Comparison of ENCODE assay signal across 26 mouse cellular contexts in genomic region chr1:56956811-56957210, GRCm38 (mm10). TPM values are rescaled to one million over a fixed set of nuclear protein-coding genes. Genes with fewer than 3 reads are reported as not detected.
DNase-seq lines count a peak whose midpoint lies in the region; ATAC-seq and TF ChIP-seq lines count a peak whose summit lies in the region.
"Had no signal": no experiment of that assay in that cellular context is flagged by ENCODE, and none has a peak within 500 bp of the region (broad histone marks: within the 10 kb centered on the region; RNA-seq: fewer than 3 reads in every experiment).

No protein-coding gene starts in this region.

- no peaks in the 10 kb centered on the region; the same call in none of the 2 replicates for H3K36me3 ChIP-seq in forebrain, postnatal 0 days (ENCODE audit: insufficient read depth)
- H3K36me3 ChIP-seq in forebrain, embryonic 10.5 days (replicated peaks) = 0 out of 2 replicates have a peak, but pooled peaks cover 8% of the 10 kb centered on the region
- no peaks in the 10 kb centered on the region for H3K36me3 ChIP-seq in midbrain, embryonic 11.5 days (ENCODE audit: control insufficient read depth, insufficient read depth, low read length)
- H3K36me3 ChIP-seq in midbrain, embryonic 15.5 days (replicated peaks) = no peaks in the 10 kb centered on the region
- H3K36me3 ChIP-seq: embryonic facial prominence, embryonic 13.5 days; embryonic facial prominence, embryonic 15.5 days; forebrain, embryonic 15.5 days; G1E had no signal

- no peaks in the 10 kb centered on the region for H3K27me3 ChIP-seq in forebrain, postnatal 0 days (ENCODE audit: insufficient read depth, low read length)
- no peaks in the 10 kb centered on the region for H3K27me3 ChIP-seq in forebrain, embryonic 10.5 days (ENCODE audit: poor library complexity, severe bottlenecking)
- H3K27me3 ChIP-seq in midbrain, embryonic 11.5 days (ENCODE audit: control insufficient read depth, insufficient read depth, low read length) = no peaks in the 10 kb centered on the region
- H3K27me3 ChIP-seq in midbrain, embryonic 15.5 days (replicated peaks) = no peaks in the 10 kb centered on the region
- H3K27me3 ChIP-seq: CH12.LX; embryonic facial prominence, embryonic 13.5 days; embryonic facial prominence, embryonic 15.5 days; forebrain, embryonic 13.5 days; forebrain, embryonic 15.5 days; Patski had no signal

- WGBS in forebrain, postnatal 0 days = 81% methylated on average over 2 of the region's 2 CpGs
- WGBS in forebrain, embryonic 10.5 days = 95% methylated on average over 2 of the region's 2 CpGs
- 88% methylated on average over 2 of the region's 2 CpGs for WGBS in midbrain, embryonic 11.5 days
- WGBS in midbrain, embryonic 15.5 days = 95% methylated on average over 2 of the region's 2 CpGs

- ATAC-seq in forebrain, postnatal 0 days = no peak
- ATAC-seq in midbrain, embryonic 11.5 days (ENCODE audit: low FRiP score) = no peak
- no peak for ATAC-seq in midbrain, embryonic 15.5 days (replicated peaks)
- ATAC-seq: activated CD4-positive, CD25-positive, alpha-beta regulatory T cell, adult 4 months; CD4-positive, CD25-positive, alpha-beta regulatory T cell, adult 4 months; forebrain, embryonic 13.5 days; forebrain, embryonic 15.5 days; Patski had no signal

- peak overlapping the region; percentile 23; the same call in 1 of the 2 replicates for H3K4me2 ChIP-seq in forebrain, postnatal 0 days (ENCODE audit: low read depth)
- H3K4me2 ChIP-seq in midbrain, embryonic 11.5 days = no peak overlapping the region
- H3K4me2 ChIP-seq in midbrain, embryonic 15.5 days = no peak overlapping the region
- H3K4me2 ChIP-seq: embryonic facial prominence, embryonic 13.5 days; embryonic facial prominence, embryonic 15.5 days; forebrain, embryonic 13.5 days; forebrain, embryonic 15.5 days had no signal

- 0 out of 2 replicates have a peak, but pooled peaks cover 7% of the 10 kb centered on the region for H3K4me1 ChIP-seq in forebrain, postnatal 0 days (ENCODE audit: insufficient read depth)
- 0 out of 2 replicates have a peak, but pooled peaks cover 7% of the 10 kb centered on the region for H3K4me1 ChIP-seq in forebrain, embryonic 10.5 days
- no peaks in the 10 kb centered on the region for H3K4me1 ChIP-seq in midbrain, embryonic 11.5 days (ENCODE audit: control insufficient read depth, insufficient read depth, low read length)
- H3K4me1 ChIP-seq in midbrain, embryonic 15.5 days = no peaks in the 10 kb centered on the region

- intact Hi-C loops in left cerebral cortex, adult 2 months (cut with DNase I) = no loop called here

- no peak for DNase-seq in forebrain, postnatal 0 days
- no peak for DNase-seq in forebrain, embryonic 10.5 days (ENCODE audit: extremely low spot score, low spot score)
- DNase-seq in left cerebral cortex, adult 2 months (ENCODE audit: extremely low spot score in 1 of 2, low spot score in 2 of 2) = no peak
- DNase-seq in left cerebral cortex, adult 11 months (ENCODE audit: low spot score) = no peak
- peak; percentile 72 for DNase-seq in midbrain, embryonic 11.5 days (ENCODE audit: low spot score, missing footprints)
- DNase-seq: adrenal gland, adult 8-10 months; adrenal gland, postnatal 14 days; adrenal gland, postnatal 36 days; B cell, adult 2 months; cerebellum, adult 11-12 months; cerebellum, adult 2 months; cerebellum, adult 9-10 months; cerebellum, postnatal 10 days; cerebellum, postnatal 25 days; embryo, embryonic 11 days had no signal

- no peaks in the 10 kb centered on the region for H3K9me3 ChIP-seq in forebrain, postnatal 0 days (ENCODE audit: low read length)
- no peaks in the 10 kb centered on the region for H3K9me3 ChIP-seq in forebrain, embryonic 10.5 days
- no peaks in the 10 kb centered on the region for H3K9me3 ChIP-seq in midbrain, embryonic 11.5 days (ENCODE audit: control insufficient read depth, low read length)
- H3K9me3 ChIP-seq in midbrain, embryonic 15.5 days = no peaks in the 10 kb centered on the region
- H3K9me3 ChIP-seq: embryonic facial prominence, embryonic 13.5 days; embryonic facial prominence, embryonic 15.5 days; forebrain, embryonic 13.5 days; forebrain, embryonic 15.5 days had no signal

- H3K27ac ChIP-seq in forebrain, postnatal 0 days (ENCODE audit: low read depth, low read length) = no peak overlapping the region
- no peak overlapping the region for H3K27ac ChIP-seq in forebrain, embryonic 10.5 days
- peak overlapping the region; percentile 25 for H3K27ac ChIP-seq in left cerebral cortex, adult 2 months
- H3K27ac ChIP-seq in midbrain, embryonic 11.5 days (ENCODE audit: low read depth, low read length) = no peak overlapping the region
- H3K27ac ChIP-seq in midbrain, embryonic 15.5 days = no peak overlapping the region
- H3K27ac ChIP-seq: embryonic facial prominence, embryonic 13.5 days; embryonic facial prominence, embryonic 15.5 days; forebrain, embryonic 13.5 days; forebrain, embryonic 15.5 days had no signal

- H3K4me3 ChIP-seq in forebrain, postnatal 0 days (ENCODE audit: low read depth, low read length) = no peak overlapping the region
- no peak overlapping the region for H3K4me3 ChIP-seq in forebrain, embryonic 10.5 days
- no peak overlapping the region for H3K4me3 ChIP-seq in left cerebral cortex, adult 2 months
- H3K4me3 ChIP-seq in midbrain, embryonic 11.5 days (ENCODE audit: low read depth, low read length) = no peak overlapping the region
- H3K4me3 ChIP-seq in midbrain, embryonic 15.5 days = no peak overlapping the region
- H3K4me3 ChIP-seq: embryonic facial prominence, embryonic 13.5 days; embryonic facial prominence, embryonic 15.5 days; erythroblast, embryonic 14.5 days; forebrain, embryonic 13.5 days; forebrain, embryonic 15.5 days had no signal

- no peak overlapping the region for H3K9ac ChIP-seq in forebrain, postnatal 0 days
- H3K9ac ChIP-seq in midbrain, embryonic 11.5 days (ENCODE audit: low read length) = no peak overlapping the region
- no peak overlapping the region for H3K9ac ChIP-seq in midbrain, embryonic 15.5 days
- H3K9ac ChIP-seq: embryonic facial prominence, embryonic 13.5 days; embryonic facial prominence, embryonic 15.5 days; forebrain, embryonic 13.5 days; forebrain, embryonic 15.5 days had no signal

- TF ChIP-seq CTCF in forebrain, postnatal 0 days (IDR thresholded peaks at IDR 0.05; ENCODE audit: low read depth) = no peak
- no peak for TF ChIP-seq CTCF in left cerebral cortex, adult 2 months (IDR thresholded peaks at IDR 0.05)

RNA-seq across cellular contexts. Expression of gene Satb2, which starts 21.6 kb away (rescaled TPM):
- 57.1 and 106 TPM in 2 replicates for total RNA-seq in forebrain, postnatal 0 days (2014; rRNA removed)
- 21.7 and 43.1 TPM in 2 replicates for polyA plus RNA-seq in forebrain, postnatal 0 days (2015; fragmentation: Nextera tagmentation; extraction: Ambion mirVana)
- polyA plus RNA-seq in forebrain, embryonic 10.5 days (2016; fragmentation: Nextera tagmentation; extraction: Ambion mirVana) = 0.91 and 1.4 TPM in 2 replicates
- total RNA-seq in left cerebral cortex, adult 2 months (2021) = 10 to 100 TPM; 80.2 to 91.0 TPM
- polyA plus RNA-seq in midbrain, embryonic 11.5 days (2014; fragmentation: Nextera tagmentation; extraction: Ambion mirVana) = 1.2 and 1.5 TPM in 2 replicates
- polyA plus RNA-seq in midbrain, embryonic 15.5 days (2015; fragmentation: Nextera tagmentation; extraction: Ambion mirVana) = 0.80 and 1.2 TPM in 2 replicates
- polyA plus RNA-seq: CD4-positive, CD25-positive, alpha-beta regulatory T cell, adult 4 months; erythroblast, embryonic 14.5 days; G1E had no signal
